Mouse (Mus musculus) brain, embryonic 14.5 days (tissue): Measurements from ENCODE around the gene Gp1bb.

Experiments used
- CTCF ChIP-seq: fragments of 200-500 bp; IDR thresholded peaks from 2 replicates; pipeline ENCODE4 v1.5.1; 2012; ENCODE audit warnings: inconsistent platforms, mild to moderate bottlenecking, moderate library complexity, borderline replicate concordance; ENCODE audit not compliant: insufficient read depth, insufficient read length; ENCODE audit errors: extremely low read depth
- POLR2A ChIP-seq: fragments of 200-500 bp; IDR thresholded peaks from 2 replicates; pipeline ENCODE4 v1.6.1; 2012; ENCODE audit warnings: mild to moderate bottlenecking, inconsistent platforms, borderline replicate concordance; ENCODE audit not compliant: poor library complexity, insufficient read depth, insufficient read length, severe bottlenecking; ENCODE audit errors: extremely low read depth

DNA sequence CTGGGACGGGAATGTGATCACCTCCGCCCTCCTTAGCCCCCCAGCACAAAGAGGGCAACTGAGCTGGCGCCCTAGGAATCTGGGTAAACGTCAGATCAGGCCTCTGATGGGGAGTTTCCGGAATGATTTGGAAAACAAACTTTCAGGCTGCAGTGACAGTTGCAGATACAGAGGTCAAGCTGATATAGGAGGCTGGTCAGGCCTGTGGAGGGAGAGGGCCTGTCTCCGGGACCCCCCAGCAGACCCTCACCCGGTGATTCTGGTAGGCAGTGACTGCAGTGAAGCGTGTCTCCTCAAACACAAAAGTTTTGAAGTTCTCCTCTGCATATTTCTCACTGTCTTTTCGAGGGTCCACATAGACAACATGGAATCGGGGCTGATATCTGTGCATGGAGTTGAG is 39.0 kb downstream of the Gp1bb start:
- TF ChIP-seq CTCF (no peak), POLR2A (no peak)
